Mouse (Mus musculus) liver, embryonic 18 days (tissue): Measurements from ENCODE around the gene Slc36a2. TPM values are rescaled to one million over a fixed set of nuclear protein-coding genes. Genes with fewer than 3 reads are reported as not detected.

Experiments
- polyA plus RNA-seq: library from polyadenylated mRNA; depleted of rRNA; stranded (reverse); fragments of >200 nt; gene quantifications from 2 replicates; pipeline ENCODE4 v1.2.3, GENCODE M21; 2012; rRNA removed

Gene Slc36a2
- 45.7 and 68.6 TPM in 2 replicates for polyA plus RNA-seq

DNA sequence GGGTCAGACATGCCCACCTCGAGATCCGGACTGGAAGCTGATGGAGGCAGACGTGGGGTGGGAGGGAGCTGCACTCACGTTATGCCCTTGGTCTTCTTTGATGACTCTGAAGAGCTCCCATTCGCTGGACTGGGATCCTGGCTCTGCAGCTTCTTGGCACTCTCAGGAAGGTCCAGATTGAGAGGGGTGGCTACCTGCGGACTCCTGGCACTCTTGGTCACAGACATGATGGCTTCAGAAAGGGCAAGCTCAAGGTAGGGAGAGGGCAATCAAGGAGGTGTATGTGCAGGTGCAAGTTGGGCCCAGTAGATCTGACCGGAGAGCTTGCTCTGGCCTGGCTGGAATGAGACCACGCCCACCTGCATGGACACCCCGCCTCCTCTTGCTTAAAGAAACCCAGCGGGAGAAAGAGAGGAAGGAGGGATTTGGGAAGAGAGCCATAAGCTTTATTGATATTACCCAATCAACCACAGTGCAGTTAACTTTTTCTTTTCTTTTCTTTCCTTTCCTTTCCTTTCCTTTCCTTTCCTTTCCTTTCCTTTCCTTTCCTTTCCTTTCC is at the start of gene Slc36a2:
Slc36a2 (minus strand) TSS at position 345 of the 559 bp plus-strand sequence.

GRCm38 (mm10) chr11:55204159-55204596 is 19.3 kb upstream of the Slc36a2 start, which contains the start of gene Slc36a1:
Slc36a1 (plus strand) TSS chr11:55204350.

DNA sequence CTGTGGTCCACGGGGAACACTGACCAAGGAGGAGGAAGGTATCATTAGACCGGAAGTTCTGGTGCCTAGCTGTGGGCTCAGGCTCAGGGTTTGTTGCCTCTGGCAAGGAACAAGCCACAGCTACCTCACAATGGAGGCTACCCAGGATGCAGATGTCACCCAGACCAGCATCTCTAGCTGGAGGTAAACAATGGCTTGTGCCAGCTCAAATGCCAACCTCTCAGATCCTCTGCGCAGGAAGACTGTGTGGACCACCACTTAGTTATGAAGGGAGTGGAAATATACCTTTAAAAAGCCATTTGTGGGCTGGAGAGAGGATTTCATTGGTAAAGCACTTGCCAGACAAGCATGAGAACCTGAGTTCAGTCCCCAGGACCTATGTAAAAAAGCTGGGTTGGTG is 33.3 kb downstream of the Slc36a2 start, which contains the start of gene Slc36a3:
Slc36a3 (minus strand) TSS at position 101 of the 400 bp plus-strand sequence.

Other genes with a start within 250 kb of the Slc36a2 start
- 6.2 and 6.8 TPM in 2 replicates for gene Tnip1, start 222.2 kb downstream of the Slc36a2 start, polyA plus RNA-seq
- gene Anxa6, start 151.6 kb downstream of the Slc36a2 start, polyA plus RNA-seq = 50.4 and 52.9 TPM in 2 replicates
- 1.9 and 2.0 TPM in 2 replicates for gene Ccdc69, start 106.9 kb downstream of the Slc36a2 start, polyA plus RNA-seq
- gene Gm2a, start 87.0 kb downstream of the Slc36a2 start, polyA plus RNA-seq = 25.0 and 27.9 TPM in 2 replicates
- 0.01 TPM in 1 of 2 replicates, not detected in the other for gene Slc36a3, start 33.4 kb downstream of the Slc36a2 start, polyA plus RNA-seq
- 6.5 and 8.5 TPM in 2 replicates for gene Slc36a1, start 19.3 kb upstream of the Slc36a2 start, polyA plus RNA-seq
- gene Fat2, start 151.5 kb upstream of the Slc36a2 start, polyA plus RNA-seq = not detected in 2 replicates
- gene Sparc, start 238.1 kb upstream of the Slc36a2 start, polyA plus RNA-seq = 138 and 147 TPM in 2 replicates